Mouse (Mus musculus): ENCODE data around the gene Gtdc1. TPM values are rescaled to one million over a fixed set of nuclear protein-coding genes. Genes with fewer than 3 reads are reported as not detected.

Gene Gtdc1
- polyA plus RNA-seq, 1 experiment from 2014 or later, result 19.0 TPM

DNA sequence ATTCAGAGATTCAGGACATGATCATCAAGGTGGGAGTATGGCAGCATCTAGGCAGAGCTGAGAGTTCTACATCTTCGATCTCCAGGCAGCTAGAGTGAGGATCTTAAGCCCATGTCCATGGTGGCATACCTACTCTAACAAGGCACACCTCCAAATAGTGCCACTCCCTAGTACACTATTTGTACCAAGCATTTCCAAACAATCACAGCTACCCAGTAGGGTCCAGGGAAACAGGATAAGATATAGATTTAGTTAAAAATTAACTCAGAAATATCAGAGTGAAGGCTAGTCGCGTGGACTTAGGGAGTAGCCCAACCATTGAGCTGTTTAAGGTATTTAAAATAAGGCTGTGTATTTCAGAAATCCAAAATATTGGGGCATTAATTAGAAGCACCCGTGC is 82.0 kb downstream of the Gtdc1 start:
- no peak for ATAC-seq (ENCODE audit: insufficient number of reproducible peaks, insufficient read depth, low FRiP score, low TSS enrichment, low read depth)
- WGBS, result 87% methylated on average over 4 of the region's 4 CpGs
- no peaks in the 10 kb centered on the region for H3K27me3 ChIP-seq

DNA sequence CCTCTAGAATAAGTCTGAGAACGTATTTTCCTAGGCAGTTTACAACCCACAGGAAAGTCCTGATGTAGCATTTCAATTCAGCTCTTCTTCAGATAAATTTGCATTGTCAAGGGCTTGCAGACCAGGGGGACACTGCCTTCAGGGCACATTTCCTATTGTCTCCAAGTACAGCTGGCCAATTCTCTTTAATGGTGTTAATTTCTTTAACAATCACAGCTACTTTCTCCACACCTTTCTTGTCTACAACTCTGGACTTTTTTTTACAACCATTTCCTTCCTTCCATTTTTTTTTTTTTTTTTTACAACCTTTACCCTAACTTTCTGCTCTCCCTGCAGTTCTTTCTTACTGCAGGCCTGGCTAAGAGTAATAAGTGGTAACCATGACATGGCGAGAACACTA is 97.7 kb downstream of the Gtdc1 start:
- Histone ChIP-seq H3K9me3 (no peaks in the 10 kb centered on the region), H3K4me1 (no peaks in the 10 kb centered on the region), H3K36me3 (no peaks in the 10 kb centered on the region), H3K4me2 (no peak overlapping the region), H3K4me3 (no peak overlapping the region), H3K27me3 (no peaks in the 10 kb centered on the region), H3K9ac (no peak overlapping the region), H3K27ac (no peak overlapping the region)
- 79% methylated on average over 2 of the region's 2 CpGs for WGBS
- ATAC-seq (ENCODE audit: insufficient number of reproducible peaks, insufficient read depth, low FRiP score, low TSS enrichment, low read depth), result no peak

More for the DNA sequence above, 82.0 kb downstream of the Gtdc1 start:
- Histone ChIP-seq H3K36me3 (no peaks in the 10 kb centered on the region), H3K27ac (no peak overlapping the region), H3K4me3 (no peak overlapping the region), H3K9ac (no peak overlapping the region), H3K9me3 (no peaks in the 10 kb centered on the region), H3K4me1 (no peaks in the 10 kb centered on the region), H3K4me2 (no peak overlapping the region)

- Histone ChIP-seq H3K4me2 (no peak overlapping the region), H3K9ac (no peak overlapping the region), H3K27me3 (no peaks in the 10 kb centered on the region), H3K4me1 (no peaks in the 10 kb centered on the region), H3K27ac (no peak overlapping the region), H3K36me3 (no peaks in the 10 kb centered on the region), H3K4me3 (no peak overlapping the region), H3K9me3 (no peaks in the 10 kb centered on the region)
- WGBS, result 71% methylated on average over 2 of the region's 2 CpGs
- ATAC-seq (ENCODE audit: insufficient number of reproducible peaks, insufficient read depth, low FRiP score, low TSS enrichment, low read depth), result no peak
Measured at GRCm38 (mm10) chr2:44829346-44829745, 98.1 kb downstream of the Gtdc1 start.

DNA sequence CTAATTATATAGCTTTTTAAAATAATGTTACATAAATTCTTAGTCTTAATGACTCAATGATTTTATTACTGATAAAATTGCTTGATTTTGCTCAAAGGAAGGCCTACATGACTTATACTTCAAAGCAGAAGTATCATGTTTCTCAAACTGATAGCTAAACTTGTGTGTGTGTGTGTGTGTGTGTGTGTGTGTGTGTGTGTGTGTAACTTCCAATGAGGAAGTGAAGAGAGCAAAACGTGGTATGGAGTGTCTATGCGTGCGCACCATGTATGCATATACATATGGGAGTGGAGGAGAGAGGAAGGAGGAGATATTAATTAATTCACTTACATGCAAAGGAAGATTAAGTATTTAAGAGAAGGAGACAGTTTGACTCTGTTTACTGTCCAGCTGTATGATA is 100.8 kb downstream of the Gtdc1 start:
- Histone ChIP-seq H3K4me2 (no peak overlapping the region), H3K27me3 (no peaks in the 10 kb centered on the region), H3K36me3 (no peaks in the 10 kb centered on the region), H3K4me3 (no peak overlapping the region), H3K4me1 (no peaks in the 10 kb centered on the region), H3K9ac (no peak overlapping the region), H3K9me3 (no peaks in the 10 kb centered on the region), H3K27ac (no peak overlapping the region)
- WGBS, result 82% methylated on average over 3 of the region's 3 CpGs
- no peak for ATAC-seq (ENCODE audit: insufficient number of reproducible peaks, insufficient read depth, low FRiP score, low TSS enrichment, low read depth)

- no peak for ATAC-seq (ENCODE audit: insufficient number of reproducible peaks, insufficient read depth, low FRiP score, low TSS enrichment, low read depth)
- H3K27ac ChIP-seq, result no peak overlapping the region
- no peaks in the 10 kb centered on the region for H3K9me3 ChIP-seq
- H3K4me2 ChIP-seq, result no peak overlapping the region
- H3K36me3 ChIP-seq, result no peaks in the 10 kb centered on the region
- no peak overlapping the region for H3K4me3 ChIP-seq
- H3K9ac ChIP-seq, result no peak overlapping the region
- no peaks in the 10 kb centered on the region for H3K4me1 ChIP-seq
- H3K27me3 ChIP-seq, result no peaks in the 10 kb centered on the region
Measured at GRCm38 (mm10) chr2:44817787-44818186, 109.7 kb downstream of the Gtdc1 start.

- Histone ChIP-seq H3K4me3 (no peak overlapping the region), H3K4me2 (no peak overlapping the region), H3K36me3 (no peaks in the 10 kb centered on the region), H3K9ac (no peak overlapping the region), H3K27ac (no peak overlapping the region), H3K4me1 (no peaks in the 10 kb centered on the region), H3K27me3 (no peaks in the 10 kb centered on the region), H3K9me3 (no peaks in the 10 kb centered on the region)
- ATAC-seq (ENCODE audit: insufficient number of reproducible peaks, insufficient read depth, low FRiP score, low TSS enrichment, low read depth), result no peak
- WGBS, result 69% methylated on average over 3 of the region's 3 CpGs
Measured at GRCm38 (mm10) chr2:44813729-44814128, 113.7 kb downstream of the Gtdc1 start.

GRCm38 (mm10) chr2:44804497-44804896 is 123.0 kb downstream of the Gtdc1 start:
- H3K4me2 ChIP-seq, result no peak overlapping the region
- H3K4me3 ChIP-seq, result no peak overlapping the region
- WGBS, result 27% methylated on average over 6 of the region's 6 CpGs
- peaks cover 7% of the 10 kb centered on the region; the same call in 1 of the 2 replicates for H3K4me1 ChIP-seq
- H3K27ac ChIP-seq, result no peak overlapping the region
- no peak for ATAC-seq (ENCODE audit: insufficient number of reproducible peaks, insufficient read depth, low FRiP score, low TSS enrichment, low read depth)
- H3K9me3 ChIP-seq, result no peaks in the 10 kb centered on the region
- no peaks in the 10 kb centered on the region for H3K27me3 ChIP-seq
- no peaks in the 10 kb centered on the region for H3K36me3 ChIP-seq
- no peak overlapping the region for H3K9ac ChIP-seq

GRCm38 (mm10) chr2:44801361-44801760 is 126.1 kb downstream of the Gtdc1 start:
- 68% methylated on average over 2 of the region's 2 CpGs for WGBS
- H3K27me3 ChIP-seq, result no peaks in the 10 kb centered on the region

GRCm38 (mm10) chr2:44791840-44792239 is 135.6 kb downstream of the Gtdc1 start:
- H3K4me1 ChIP-seq, result no peaks in the 10 kb centered on the region
- no peak overlapping the region for H3K4me3 ChIP-seq
- WGBS, result 72% methylated on average over 4 of the region's 4 CpGs
- H3K27ac ChIP-seq, result no peak overlapping the region
- ATAC-seq (ENCODE audit: insufficient number of reproducible peaks, insufficient read depth, low FRiP score, low TSS enrichment, low read depth), result no peak
- H3K27me3 ChIP-seq, result no peaks in the 10 kb centered on the region
- no peaks in the 10 kb centered on the region for H3K9me3 ChIP-seq
- H3K4me2 ChIP-seq, result no peak overlapping the region
- no peak overlapping the region for H3K9ac ChIP-seq
- no peaks in the 10 kb centered on the region; the same call in 1 of the 2 replicates for H3K36me3 ChIP-seq

More at GRCm38 (mm10) chr2:44801361-44801760, 126.1 kb downstream of the Gtdc1 start:
- Histone ChIP-seq H3K4me2 (no peak overlapping the region), H3K4me3 (no peak overlapping the region), H3K4me1 (peaks cover 7% of the 10 kb centered on the region; the same call in 1 of the 2 replicates), H3K27ac (no peak overlapping the region), H3K36me3 (no peaks in the 10 kb centered on the region), H3K9ac (no peak overlapping the region), H3K9me3 (no peaks in the 10 kb centered on the region)
- ATAC-seq (ENCODE audit: insufficient number of reproducible peaks, insufficient read depth, low FRiP score, low TSS enrichment, low read depth), result no peak

GRCm38 (mm10) chr2:44791134-44791533 is 136.3 kb downstream of the Gtdc1 start:
- no peak overlapping the region for H3K27ac ChIP-seq
- no peaks in the 10 kb centered on the region for H3K9me3 ChIP-seq
- no peaks in the 10 kb centered on the region; the same call in 1 of the 2 replicates for H3K36me3 ChIP-seq
- H3K4me3 ChIP-seq, result no peak overlapping the region
- no peaks in the 10 kb centered on the region for H3K27me3 ChIP-seq
- no peaks in the 10 kb centered on the region for H3K4me1 ChIP-seq
- H3K9ac ChIP-seq, result no peak overlapping the region
- WGBS, result 72% methylated on average over 5 of the region's 5 CpGs
- no peak overlapping the region for H3K4me2 ChIP-seq
- ATAC-seq (ENCODE audit: insufficient number of reproducible peaks, insufficient read depth, low FRiP score, low TSS enrichment, low read depth), result no peak

- H3K27me3 ChIP-seq, result no peaks in the 10 kb centered on the region
- WGBS, result 93% methylated on average over 4 of the region's 4 CpGs
- no peak for ATAC-seq (ENCODE audit: insufficient number of reproducible peaks, insufficient read depth, low FRiP score, low TSS enrichment, low read depth)
- peaks cover 8% of the 10 kb centered on the region; the same call in 1 of the 2 replicates for H3K9me3 ChIP-seq
- peaks cover 5% of the 10 kb centered on the region; the same call in 1 of the 2 replicates for H3K36me3 ChIP-seq
- H3K4me3 ChIP-seq, result no peak overlapping the region
- no peak overlapping the region for H3K4me2 ChIP-seq
- H3K9ac ChIP-seq, result no peak overlapping the region
- no peaks in the 10 kb centered on the region for H3K4me1 ChIP-seq
- H3K27ac ChIP-seq, result no peak overlapping the region
Measured at GRCm38 (mm10) chr2:44782746-44783145, 144.7 kb downstream of the Gtdc1 start.

GRCm38 (mm10) chr2:44780961-44781360 is 146.5 kb downstream of the Gtdc1 start:
- H3K9ac ChIP-seq, result no peak overlapping the region
- no peaks in the 10 kb centered on the region for H3K27me3 ChIP-seq
- H3K4me3 ChIP-seq, result no peak overlapping the region
- H3K9me3 ChIP-seq, result peaks cover 8% of the 10 kb centered on the region; the same call in 1 of the 2 replicates
- H3K4me1 ChIP-seq, result no peaks in the 10 kb centered on the region
- ATAC-seq (ENCODE audit: insufficient number of reproducible peaks, insufficient read depth, low FRiP score, low TSS enrichment, low read depth), result no peak
- H3K36me3 ChIP-seq, result peaks cover 5% of the 10 kb centered on the region; the same call in 1 of the 2 replicates
- 95% methylated on average over 2 of the region's 2 CpGs for WGBS
- H3K4me2 ChIP-seq, result no peak overlapping the region
- H3K27ac ChIP-seq, result no peak overlapping the region

DNA sequence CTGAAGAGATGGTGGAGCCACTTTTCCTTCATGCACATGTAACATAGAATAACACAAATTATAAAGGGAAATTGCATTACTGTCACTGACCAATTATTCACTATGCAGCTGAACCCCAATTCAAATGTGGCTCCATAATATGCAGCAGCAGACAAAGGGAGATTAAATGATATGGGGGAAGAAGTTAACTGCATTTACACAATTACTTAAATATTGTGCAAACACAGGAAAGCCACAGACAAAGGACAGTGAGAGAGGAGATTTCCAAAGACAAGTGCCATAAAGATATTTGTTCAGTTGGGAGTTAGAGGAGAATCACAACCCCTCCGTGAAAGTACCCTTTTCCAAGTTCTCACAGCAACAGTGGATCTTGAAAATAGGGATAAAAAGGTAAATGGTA is 163.6 kb downstream of the Gtdc1 start:
- Histone ChIP-seq H3K27ac (no peak overlapping the region), H3K36me3 (no peaks in the 10 kb centered on the region), H3K9ac (no peak overlapping the region), H3K27me3 (no peaks in the 10 kb centered on the region), H3K4me1 (no peaks in the 10 kb centered on the region), H3K4me2 (no peak overlapping the region), H3K4me3 (no peak overlapping the region), H3K9me3 (no peaks in the 10 kb centered on the region)
- no peak for ATAC-seq (ENCODE audit: insufficient number of reproducible peaks, insufficient read depth, low FRiP score, low TSS enrichment, low read depth)
- 80% methylated on average over 1 of the region's 1 CpGs for WGBS

Data from embryonic facial prominence, embryonic 13.5 days (tissue).